19 mouse cellular contexts compared by ENCODE assay signal in genomic region chr17:72795392-72796047, GRCm38 (mm10). TPM values are rescaled to one million over a fixed set of nuclear protein-coding genes. Genes with fewer than 3 reads are reported as not detected.
DNase-seq lines count a peak whose midpoint lies in the region; ATAC-seq and TF ChIP-seq lines count a peak whose summit lies in the region.
"Had no signal": no experiment of that assay in that cellular context is flagged by ENCODE, and none has a peak within 500 bp of the region (broad histone marks: within the 10 kb centered on the region; RNA-seq: fewer than 3 reads in every experiment).

No protein-coding gene starts in this region.

- H3K4me3 ChIP-seq in liver, adult 2 months (ENCODE audit: insufficient read depth, low read depth, low read length): no peak overlapping the region
- no peak overlapping the region for H3K4me3 ChIP-seq in liver, embryonic 12.5 days
- H3K4me3 ChIP-seq in C2C12 (ENCODE audit: insufficient read depth, poor library complexity, severe bottlenecking): no peak overlapping the region
- H3K4me3 ChIP-seq: erythroblast, embryonic 14.5 days; gastrocnemius, adult 2 months; heart, adult 2 months; hindbrain, embryonic 15.5 days; midbrain, embryonic 10.5 days had no signal

- H3K79me3 ChIP-seq in C2C12 (ENCODE audit: low read depth): no peaks in the 10 kb centered on the region

- no peak for ATAC-seq in liver, embryonic 12.5 days
- ATAC-seq in common myeloid progenitor, adult 5-6 weeks (replicated peaks; ENCODE audit: low read depth, poor library complexity, severe bottlenecking): peak; percentile 71
- peak; percentile 86 for ATAC-seq in megakaryocyte progenitor cell, adult 5-6 weeks (replicated peaks; ENCODE audit: poor library complexity)
- no peak for ATAC-seq in inflammation-experienced regulatory T-cells, adult 6 months
- ATAC-seq: forebrain, embryonic 16.5 days had no signal

- no peak overlapping the region for H3K9ac ChIP-seq in liver, adult 2 months (ENCODE audit: low read depth, low read length)
- no peak overlapping the region for H3K9ac ChIP-seq in liver, embryonic 12.5 days
- H3K9ac ChIP-seq: hindbrain, embryonic 15.5 days; liver, embryonic 14.5 days had no signal

- H3K79me2 ChIP-seq in liver, adult 2 months (ENCODE audit: control insufficient read depth, insufficient read depth, low read length): no peaks in the 10 kb centered on the region
- H3K79me2 ChIP-seq in C2C12 (ENCODE audit: control insufficient read depth, insufficient read depth): no peaks in the 10 kb centered on the region

- no peak overlapping the region for H3ac ChIP-seq in C2C12 (ENCODE audit: control insufficient read depth, insufficient read length, low read depth)

- no peaks in the 10 kb centered on the region; the same call in 1 of the 2 replicates for H3K4me1 ChIP-seq in liver, adult 2 months (ENCODE audit: control insufficient read depth, insufficient read depth, low read length)
- H3K4me1 ChIP-seq in liver, embryonic 12.5 days: no peaks in the 10 kb centered on the region
- H3K4me1 ChIP-seq: hindbrain, embryonic 15.5 days; midbrain, embryonic 10.5 days had no signal

- TF ChIP-seq POLR2A in liver, adult 2 months (IDR thresholded peaks at IDR 0.05; ENCODE audit: extremely low read depth, insufficient read depth, low read length): no peak

- H3K36me3 ChIP-seq in liver, adult 2 months (ENCODE audit: control insufficient read depth, insufficient read depth, low read length): no peaks in the 10 kb centered on the region
- no peaks in the 10 kb centered on the region for H3K36me3 ChIP-seq in liver, embryonic 12.5 days
- H3K36me3 ChIP-seq in C2C12 (ENCODE audit: control insufficient read depth, insufficient read depth): no peaks in the 10 kb centered on the region
- H3K36me3 ChIP-seq: G1E; hindbrain, embryonic 15.5 days; midbrain, embryonic 10.5 days had no signal

- H3K9me3 ChIP-seq in liver, embryonic 12.5 days (replicated peaks): no peaks in the 10 kb centered on the region
- H3K9me3 ChIP-seq: G1E; hindbrain, embryonic 15.5 days; midbrain, embryonic 10.5 days had no signal

- no peak for TF ChIP-seq CTCF in liver, adult 2 months (IDR thresholded peaks at IDR 0.05; ENCODE audit: low read depth, low read length)
- TF ChIP-seq CTCF in C2C12 (IDR thresholded peaks at IDR 0.05; ENCODE audit: control insufficient read depth, insufficient read depth, insufficient read length): no peak

- H3K27ac ChIP-seq in liver, adult 2 months (replicated peaks; ENCODE audit: insufficient read depth, low read depth, low read length): no peak overlapping the region
- H3K27ac ChIP-seq in liver, embryonic 12.5 days: no peak overlapping the region
- H3K27ac ChIP-seq: gastrocnemius, adult 2 months; heart, adult 2 months; hindbrain, embryonic 15.5 days; kidney, postnatal 0 days; liver, embryonic 14.5 days; midbrain, embryonic 10.5 days had no signal

- no peak overlapping the region for H3K4me2 ChIP-seq in liver, embryonic 12.5 days
- H3K4me2 ChIP-seq: hindbrain, embryonic 15.5 days had no signal

- H3K27me3 ChIP-seq in liver, adult 2 months (ENCODE audit: control insufficient read depth, insufficient read depth, low read length): no peaks in the 10 kb centered on the region
- no peaks in the 10 kb centered on the region for H3K27me3 ChIP-seq in liver, embryonic 12.5 days (replicated peaks)
- no peaks in the 10 kb centered on the region for H3K27me3 ChIP-seq in C2C12 (ENCODE audit: control insufficient read depth, insufficient read depth, insufficient read length)
- H3K27me3 ChIP-seq: hindbrain, embryonic 15.5 days had no signal

- peak; percentile 47 for DNase-seq in liver, adult 2 months (ENCODE audit: extremely low read depth, low read depth, low spot score)
- no peak for DNase-seq in kidney, adult 18-20 months
- DNase-seq: adrenal gland, adult 8-10 months; cerebellum, adult 9-11 months; gastrocnemius, adult 2 months; heart, adult 2 months; thymus, postnatal 36 days had no signal

- 16% methylated on average over 9 of the region's 9 CpGs for WGBS in liver, adult 2 months
- WGBS in liver, embryonic 12.5 days (ENCODE audit: insufficient replicate concordance): 22% methylated on average over 9 of the region's 9 CpGs

TF ChIP-seq in C2C12, 6 proteins besides CTCF, POLR2A, EP300 and RAD21:
- TF ChIP-seq MYOG (IDR thresholded peaks at IDR 0.05; ENCODE audit: control insufficient read depth, extremely low read depth, insufficient read length) (no peak), CEBPB (IDR thresholded peaks at IDR 0.05; ENCODE audit: low read depth) (peak; percentile 71)

RNA-seq across cellular contexts. Expression of gene Ypel5, which starts 40.7 kb away (rescaled TPM):
- total RNA-seq in liver, adult 2 months (2014; rRNA removed): 38.1 and 52.8 TPM in 2 replicates
- 16.4 and 21.2 TPM in 2 replicates for polyA plus RNA-seq in liver, adult 2 months (2012; rRNA removed)
- 69.6 and 73.8 TPM in 2 replicates for polyA plus RNA-seq in liver, embryonic 12.5 days (2016; fragmentation: Nextera tagmentation; extraction: Ambion mirVana)
- polyA plus RNA-seq in C2C12 (2012; fragmentation: generic; extraction: Trizol): 10.1 TPM
- 17.3 and 21.9 TPM in 2 replicates for total RNA-seq in common myeloid progenitor, adult 5-6 weeks (2017)
- total RNA-seq in megakaryocyte progenitor cell, adult 5-6 weeks (2015): 37.1 and 39.7 TPM in 2 replicates
- 37.0 and 52.3 TPM in 2 replicates for total RNA-seq in megakaryocyte progenitor cell, adult 5-6 weeks (2017)
- polyA plus RNA-seq in inflammation-experienced regulatory T-cells, adult 6 months (2017; shearing (Covaris generic)): 10 to 100 TPM; 77.9 to 83.0 (median 79.6) TPM

Comparison
In these comparisons a context has a peak if more than half of its experiments do, and no peak if none do; other contexts are left out.
1. ATAC-seq: peak in common myeloid progenitor, adult 5-6 weeks (single experiment) and megakaryocyte progenitor cell, adult 5-6 weeks (single experiment); none in liver, embryonic 12.5 days (single experiment) and inflammation-experienced regulatory T-cells, adult 6 months (single experiment).